Mouse (Mus musculus) heart, postnatal 0 days (tissue): ENCODE measurements around the gene Speer4a.
"Not testable (repeated sequence)": the region's sequence is repeated elsewhere in the genome, so short reads cannot be mapped to it uniquely, and the experiment has no call there.

Source experiments
- CTCF ChIP-seq: IDR thresholded peaks from 2 replicates; pipeline ENCODE4 v1.5.1; 2016; ENCODE audit warnings: antibody characterized with exemption, control low read depth, low read depth
- EP300 ChIP-seq: IDR thresholded peaks from 2 replicates; pipeline ENCODE4 v1.6.1; 2016; ENCODE audit warnings: antibody characterized with exemption, low read depth

DNA sequence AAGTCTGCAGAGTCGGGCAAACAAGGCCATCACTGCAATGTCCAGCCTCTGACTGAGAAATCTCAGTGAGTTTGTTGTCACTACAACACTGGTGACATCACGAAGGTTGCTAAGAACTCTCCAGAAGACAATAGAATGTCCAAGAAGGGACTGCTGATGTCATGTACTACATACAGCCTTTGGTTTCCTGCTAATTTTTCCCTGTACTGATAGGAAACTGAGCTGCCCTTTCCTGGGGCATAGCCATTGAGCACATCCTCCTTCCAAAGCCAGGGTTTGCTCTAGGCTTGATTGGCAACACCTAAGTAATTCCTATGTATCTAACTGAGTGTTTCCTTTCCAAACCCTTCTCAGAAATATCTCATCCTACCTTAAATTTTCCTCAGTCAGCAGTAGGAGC is 34.7 kb downstream of the Speer4a start, which contains the start of gene Gm1979:
- TF ChIP-seq CTCF, EP300: not testable (repeated sequence)
